Mouse (Mus musculus) urinary bladder, adult 18-20 months (tissue): ENCODE data around the gene Nfatc2ip.

Experiments used
- DNase-seq, 2 experiments: peaks; one replicate each; pipeline ENCODE4 v3.0.0; 2022; ENCODE audit warnings: low spot score in 2 of 2, mixed read lengths in 2 of 2

Nfatc2ip gene

DNA sequence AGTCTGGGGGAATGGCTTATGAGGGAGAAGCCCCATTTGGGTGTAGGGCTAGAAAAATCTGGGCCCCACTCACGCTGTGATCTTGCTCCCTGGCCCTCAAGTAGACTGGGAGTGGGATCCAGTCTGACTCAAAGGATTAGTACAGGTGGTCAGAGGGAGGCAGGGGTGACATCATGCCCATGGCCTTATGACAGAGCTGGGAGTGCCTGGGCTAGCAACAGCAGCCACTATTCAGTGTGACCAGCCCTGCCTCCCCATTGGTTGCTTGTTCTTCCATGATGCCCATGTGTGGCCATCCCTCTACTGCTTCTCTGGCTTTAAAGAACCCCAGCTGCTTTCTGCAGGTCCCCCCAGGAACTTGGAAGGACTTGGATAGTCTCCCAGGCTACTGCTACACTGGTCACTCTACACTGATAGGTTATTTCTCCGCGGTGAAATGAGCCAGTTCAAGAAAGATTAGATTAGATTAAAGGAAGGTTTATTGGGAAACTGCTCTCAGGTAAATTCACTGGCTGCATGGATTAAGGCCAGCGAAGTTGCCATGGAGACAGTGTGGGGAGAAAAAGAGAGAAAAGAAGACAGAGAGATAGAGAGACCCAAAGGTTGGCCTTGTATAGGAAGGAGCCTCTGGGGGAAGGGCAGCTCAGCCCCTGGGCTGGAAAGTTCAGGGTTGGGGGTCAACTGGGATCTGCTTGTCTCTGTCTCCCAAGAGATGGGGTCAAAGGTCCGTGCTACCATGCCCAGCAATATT lies 40.5 kb downstream of the Nfatc2ip start:
- DNase-seq = no peak

- DNase-seq = no peak
Observed at GRCm38 (mm10) chr7:126354738-126355614, 41.6 kb downstream of the Nfatc2ip start.

DNA sequence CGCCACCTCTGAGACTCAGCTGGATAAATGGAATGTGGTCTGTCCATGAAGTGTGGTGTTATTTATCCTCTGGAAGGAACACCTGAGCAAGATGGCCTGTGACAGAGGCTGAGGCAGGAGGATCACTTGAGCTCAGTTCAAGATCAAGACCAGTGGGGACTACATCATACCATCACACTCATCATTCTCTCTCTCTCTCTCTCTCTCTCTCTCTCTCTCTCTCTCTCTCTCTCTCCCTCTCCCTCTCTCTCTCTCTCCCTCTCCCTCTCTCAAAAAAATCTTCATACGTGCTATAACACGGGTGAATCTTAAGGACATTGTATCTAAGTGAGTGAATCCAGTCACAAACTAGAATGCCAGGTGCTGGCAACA lies 42.6 kb downstream of the Nfatc2ip start:
- DNase-seq = no peak

DNA sequence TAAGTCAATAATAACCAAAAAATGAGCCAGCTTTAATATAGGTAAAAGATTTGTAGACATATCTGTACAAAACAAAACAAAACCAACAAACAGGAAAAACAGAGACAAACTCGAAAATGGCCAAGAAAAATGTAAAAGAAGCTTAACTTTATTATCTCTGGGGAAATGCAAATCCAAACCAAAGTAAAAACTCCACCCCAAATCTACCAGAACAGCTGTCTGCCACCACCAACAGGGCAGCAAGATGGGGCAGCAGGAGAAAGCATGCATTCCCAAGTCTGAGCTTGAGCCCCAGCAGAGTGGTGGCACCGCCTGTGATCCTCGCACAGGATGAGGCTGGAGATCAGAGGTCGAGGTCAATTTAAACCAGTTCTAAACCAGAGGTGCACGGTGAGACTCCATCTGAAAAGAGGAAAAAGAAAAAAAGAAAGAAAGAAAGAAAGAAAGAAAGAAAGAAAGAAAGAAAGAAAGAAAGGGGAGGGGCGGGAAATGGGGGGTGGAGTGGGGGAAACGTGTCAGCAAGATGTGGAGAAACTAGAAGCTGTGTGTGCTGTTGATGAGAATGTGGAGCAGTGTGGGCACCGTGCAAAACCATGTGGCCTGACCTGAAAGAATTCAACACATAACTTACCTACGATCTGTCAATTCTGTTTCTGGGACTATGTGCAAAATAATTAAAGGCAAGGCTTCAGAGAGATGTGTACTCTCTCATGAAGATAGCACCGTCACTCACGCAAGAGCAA lies 43.1 kb downstream of the Nfatc2ip start:
- DNase-seq = no peak

- no peak for DNase-seq
Observed at GRCm38 (mm10) chr7:126351419-126351951, 45.1 kb downstream of the Nfatc2ip start.

GRCm38 (mm10) chr7:126350748-126351418 lies 45.7 kb downstream of the Nfatc2ip start:
- DNase-seq = no peak

DNA sequence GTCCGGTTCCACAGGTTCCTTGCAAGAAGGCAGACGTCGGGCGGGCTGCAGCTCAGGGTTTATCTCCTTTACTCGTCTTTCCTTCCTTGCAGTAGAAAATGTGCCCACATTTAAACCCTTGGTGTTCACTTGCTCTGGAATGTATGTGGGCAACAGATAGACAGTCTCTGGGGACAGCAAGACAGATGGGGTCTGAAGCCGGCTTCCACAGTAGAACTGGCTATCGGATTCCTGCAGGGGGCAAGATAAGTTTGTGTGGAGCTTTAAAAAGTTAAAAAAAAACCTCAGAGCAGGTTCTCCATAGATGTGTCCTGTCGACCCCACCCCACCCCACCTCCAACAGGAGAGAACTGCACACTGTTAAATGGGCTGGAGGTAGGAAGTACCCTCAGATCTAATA lies 48.2 kb downstream of the Nfatc2ip start:
- DNase-seq = no peak

GRCm38 (mm10) chr7:126347098-126347497 lies 49.4 kb downstream of the Nfatc2ip start:
- no peak for DNase-seq

DNA sequence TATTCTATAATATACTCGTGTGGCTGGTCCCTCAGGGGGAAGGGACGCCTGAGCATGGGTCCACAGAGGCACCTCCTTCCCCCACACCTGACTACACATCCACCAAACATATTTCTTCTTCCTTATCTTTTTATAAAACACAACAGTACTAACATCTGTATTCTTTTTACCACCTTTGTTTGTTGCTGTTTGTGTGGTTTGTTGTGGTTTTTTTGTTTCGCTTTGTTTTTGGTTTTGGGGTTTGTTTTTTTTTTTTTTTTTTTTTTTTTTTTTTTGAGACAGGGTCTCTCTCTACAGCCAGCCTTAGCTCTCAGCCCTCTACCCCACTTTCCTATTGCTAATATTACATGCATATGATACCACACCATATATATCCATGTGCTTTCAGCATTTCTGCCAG lies 50.6 kb downstream of the Nfatc2ip start:
- no peak for DNase-seq

- no peak for DNase-seq
Observed at GRCm38 (mm10) chr7:126345557-126345956, 51.0 kb downstream of the Nfatc2ip start.

- DNase-seq = no peak
Observed at GRCm38 (mm10) chr7:126340896-126341295, 55.6 kb downstream of the Nfatc2ip start.

GRCm38 (mm10) chr7:126340206-126340618 lies 56.3 kb downstream of the Nfatc2ip start:
- DNase-seq = no peak

GRCm38 (mm10) chr7:126339521-126339971 lies 57.0 kb downstream of the Nfatc2ip start:
- no peak for DNase-seq

GRCm38 (mm10) chr7:126338906-126339305 lies 57.6 kb downstream of the Nfatc2ip start:
- DNase-seq = no peak

DNA sequence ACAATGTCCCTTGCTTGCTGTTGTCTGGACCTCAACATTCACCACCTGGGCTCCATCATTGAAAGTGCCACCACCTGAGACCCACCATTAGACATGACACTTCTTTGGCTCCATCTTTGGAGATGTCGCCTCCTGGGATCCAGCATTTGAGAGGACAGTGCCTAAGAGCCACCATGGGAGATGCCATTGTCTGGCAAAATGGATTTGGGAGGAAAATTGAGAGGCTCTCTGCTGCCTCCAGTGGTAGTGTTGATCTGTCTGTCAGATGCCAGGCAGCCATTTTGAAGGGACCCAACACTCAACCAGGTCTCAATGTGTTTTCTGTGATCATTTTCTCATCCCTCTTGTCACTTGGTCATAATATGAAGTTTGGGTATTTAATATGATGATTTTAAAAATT lies 61.0 kb downstream of the Nfatc2ip start:
- DNase-seq = no peak
